ENCODE assay signal across 26 mouse cellular contexts in the genomic region with DNA sequence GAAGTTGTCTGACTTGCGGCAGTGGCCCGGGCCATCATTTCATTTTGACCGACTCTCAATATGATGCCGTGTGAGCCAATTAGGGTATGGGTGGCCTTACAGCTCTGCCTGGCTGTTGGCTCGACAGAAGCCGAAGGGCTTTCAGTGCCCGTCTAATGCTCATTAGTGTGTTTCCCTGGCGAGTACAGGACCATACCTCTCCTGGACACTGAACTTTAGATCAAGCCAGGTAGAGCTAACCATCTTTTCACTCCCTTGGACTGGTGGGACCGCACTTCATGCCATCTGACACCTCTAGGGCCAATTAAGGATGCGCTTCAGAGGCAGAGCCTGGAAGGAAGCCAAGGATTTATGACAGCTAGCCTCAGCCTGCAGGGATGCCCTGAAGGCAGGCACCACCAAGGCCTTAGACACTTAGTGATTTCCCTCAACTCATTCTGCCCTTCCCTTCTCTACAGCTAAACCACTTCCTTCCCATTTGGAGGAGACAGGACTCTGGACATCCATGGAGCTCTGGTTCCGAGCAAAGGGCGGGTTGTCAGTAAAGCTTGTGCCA. TPM values are rescaled to one million over a fixed set of nuclear protein-coding genes. Genes with fewer than 3 reads are reported as not detected.
DNase-seq lines count a peak whose midpoint lies in the region; ATAC-seq lines count a peak whose summit lies in the region.
"Had no signal": no experiment of that assay in that cellular context is flagged by ENCODE, and none has a peak within 500 bp of the region (broad histone marks: within the 10 kb centered on the region; RNA-seq: fewer than 3 reads in every experiment).

No protein-coding gene starts in this region.

- H3K4me2 ChIP-seq in hindbrain, embryonic 14.5 days (replicated peaks): no peak overlapping the region
- no peak overlapping the region for H3K4me2 ChIP-seq in hindbrain, embryonic 16.5 days (ENCODE audit: low read length)
- H3K4me2 ChIP-seq in neural tube, embryonic 14.5 days (ENCODE audit: low read depth, low read length): no peak overlapping the region
- H3K4me2 ChIP-seq: heart, embryonic 13.5 days; lung, embryonic 15.5 days had no signal

- no peak overlapping the region for H3K4me3 ChIP-seq in hindbrain, embryonic 14.5 days (replicated peaks; ENCODE audit: low read length)
- no peak overlapping the region for H3K4me3 ChIP-seq in hindbrain, embryonic 16.5 days (ENCODE audit: low read length)
- H3K4me3 ChIP-seq in neural tube, embryonic 14.5 days (ENCODE audit: low read depth, low read length): no peak overlapping the region
- H3K4me3 ChIP-seq: erythroblast, embryonic 14.5 days; heart, embryonic 13.5 days; lung, embryonic 15.5 days had no signal

- no peaks in the 10 kb centered on the region for H3K4me1 ChIP-seq in hindbrain, embryonic 14.5 days (replicated peaks; ENCODE audit: control insufficient read depth, insufficient read depth, low read length)
- H3K4me1 ChIP-seq in hindbrain, embryonic 16.5 days (ENCODE audit: control insufficient read depth, insufficient read depth, low read depth, low read length): no peaks in the 10 kb centered on the region
- 0 out of 2 replicates have a peak, but pooled peaks cover 4% of the 10 kb centered on the region for H3K4me1 ChIP-seq in neural tube, embryonic 14.5 days (ENCODE audit: control insufficient read depth, insufficient read depth, low read length)
- H3K4me1 ChIP-seq: lung, embryonic 15.5 days had no signal

- no peak overlapping the region for H3K9ac ChIP-seq in hindbrain, embryonic 14.5 days
- no peak overlapping the region for H3K9ac ChIP-seq in hindbrain, embryonic 16.5 days (ENCODE audit: low read depth, low read length)
- no peak overlapping the region for H3K9ac ChIP-seq in neural tube, embryonic 14.5 days (replicated peaks; ENCODE audit: low read depth, low read length)
- H3K9ac ChIP-seq: heart, embryonic 13.5 days; liver, embryonic 14.5 days; lung, embryonic 15.5 days had no signal

- H3K27ac ChIP-seq in hindbrain, embryonic 14.5 days: no peak overlapping the region
- no peak overlapping the region for H3K27ac ChIP-seq in hindbrain, embryonic 16.5 days (ENCODE audit: low read depth, low read length)
- no peak overlapping the region for H3K27ac ChIP-seq in neural tube, embryonic 14.5 days (ENCODE audit: low read depth, low read length)
- H3K27ac ChIP-seq: heart, embryonic 13.5 days; kidney, postnatal 0 days; liver, embryonic 14.5 days; lung, embryonic 15.5 days had no signal

- H3K27me3 ChIP-seq in hindbrain, embryonic 14.5 days (ENCODE audit: control insufficient read depth, insufficient read depth, low read length): no peaks in the 10 kb centered on the region
- H3K27me3 ChIP-seq in hindbrain, embryonic 16.5 days (replicated peaks; ENCODE audit: control insufficient read depth, insufficient read depth, low read length): no peaks in the 10 kb centered on the region
- no peaks in the 10 kb centered on the region for H3K27me3 ChIP-seq in neural tube, embryonic 14.5 days (ENCODE audit: control insufficient read depth, insufficient read depth, low read length)
- H3K27me3 ChIP-seq: heart, embryonic 13.5 days; lung, embryonic 15.5 days had no signal

- WGBS in hindbrain, embryonic 14.5 days: 70% methylated on average over 12 of the region's 12 CpGs
- 57% methylated on average over 12 of the region's 12 CpGs for WGBS in hindbrain, embryonic 16.5 days
- 57% methylated on average over 12 of the region's 12 CpGs for WGBS in neural tube, embryonic 14.5 days

- peak; percentile 49 to 53 for DNase-seq in cerebellum, postnatal 14 days
- DNase-seq in cerebellum, adult 8-10 months: no peak
- DNase-seq in hindbrain, embryonic 14.5 days (ENCODE audit: low spot score): no peak
- no peak for DNase-seq in neural tube, embryonic 10.5 days (ENCODE audit: extremely low spot score, low spot score)
- peak; percentile 74 for DNase-seq in retina, postnatal 1 day
- DNase-seq in frontal cortex, postnatal 10 days (ENCODE audit: low spot score in 2 of 2): no peak
- DNase-seq: adrenal gland, postnatal 14 days; cerebellum, adult 11 months; gastrocnemius, postnatal 14 days; heart, adult 18-20 months; kidney, adult 11 months; lung, postnatal 4 days; thymus, adult 2 months had no signal

- H3K36me3 ChIP-seq in hindbrain, embryonic 14.5 days (replicated peaks; ENCODE audit: control insufficient read depth, insufficient read depth): peaks cover 28% of the 10 kb centered on the region
- H3K36me3 ChIP-seq in hindbrain, embryonic 16.5 days (ENCODE audit: control insufficient read depth, insufficient read depth, low read length): peaks cover 21% of the 10 kb centered on the region
- peaks cover 13% of the 10 kb centered on the region; the same call in 1 of the 2 replicates for H3K36me3 ChIP-seq in neural tube, embryonic 14.5 days (ENCODE audit: control insufficient read depth, insufficient read depth, low read length)
- H3K36me3 ChIP-seq: lung, embryonic 15.5 days had no signal

- 0 out of 2 replicates have a peak, but pooled peaks have one; percentile 21 for ATAC-seq in hindbrain, embryonic 14.5 days (ENCODE audit: low FRiP score)
- no peak for ATAC-seq in hindbrain, embryonic 16.5 days
- 0 out of 2 replicates have a peak, but pooled peaks have one; percentile 28 for ATAC-seq in neural tube, embryonic 14.5 days (ENCODE audit: low read depth)
- ATAC-seq: CD4-positive, CD25-positive, alpha-beta regulatory T cell, adult 4 months had no signal

- H3K9me3 ChIP-seq in hindbrain, embryonic 14.5 days (ENCODE audit: control insufficient read depth, low read length): no peaks in the 10 kb centered on the region
- no peaks in the 10 kb centered on the region for H3K9me3 ChIP-seq in hindbrain, embryonic 16.5 days (ENCODE audit: control insufficient read depth, low read length)
- no peaks in the 10 kb centered on the region for H3K9me3 ChIP-seq in neural tube, embryonic 14.5 days (ENCODE audit: control insufficient read depth, low read length)
- H3K9me3 ChIP-seq: heart, embryonic 13.5 days; lung, embryonic 15.5 days had no signal

RNA-seq across cellular contexts. Expression of gene 1700019N19Rik, which starts 0.9 kb away (rescaled TPM):
- not detected in 2 replicates for polyA plus RNA-seq in hindbrain, embryonic 14.5 days (2014; fragmentation: Nextera tagmentation; extraction: Ambion mirVana)
- polyA plus RNA-seq in hindbrain, embryonic 16.5 days (2015; fragmentation: Nextera tagmentation; extraction: Ambion mirVana): not detected in 2 replicates
- polyA plus RNA-seq in neural tube, embryonic 14.5 days (2014; fragmentation: Nextera tagmentation; extraction: Ambion mirVana): not detected in 2 replicates
- polyA plus RNA-seq: CD4-positive, CD25-positive, alpha-beta regulatory T cell, adult 4 months; embryonic facial prominence, embryonic 11.5 days; erythroblast, embryonic 14.5 days; heart, embryonic 13.5 days; kidney, postnatal 0 days; limb, embryonic 14.5 days; liver, embryonic 14.5 days; lung, embryonic 15.5 days; neural tube, embryonic 11.5 days; spleen, adult 2 months; stomach, embryonic 14.5 days had no signal

RNA-seq across cellular contexts. Expression of gene Pnliprp2, which starts 35.7 kb away (rescaled TPM):
- polyA plus RNA-seq in hindbrain, embryonic 14.5 days (2014; fragmentation: Nextera tagmentation; extraction: Ambion mirVana): 0.16 TPM in 1 of 2 replicates, not detected in the other
- 0.10 and 0.13 TPM in 2 replicates for polyA plus RNA-seq in hindbrain, embryonic 16.5 days (2015; fragmentation: Nextera tagmentation; extraction: Ambion mirVana)
- not detected in 2 replicates for polyA plus RNA-seq in neural tube, embryonic 14.5 days (2014; fragmentation: Nextera tagmentation; extraction: Ambion mirVana)
- polyA plus RNA-seq: CD4-positive, CD25-positive, alpha-beta regulatory T cell, adult 4 months; embryonic facial prominence, embryonic 11.5 days; erythroblast, embryonic 14.5 days; neural tube, embryonic 11.5 days; thymus, adult 2 months had no signal

Comparison
In these comparisons a context has a peak if more than half of its experiments do, and no peak if none do; other contexts are left out.
1. DNase-seq: peak in cerebellum, postnatal 14 days (2 of 2) and retina, postnatal 1 day (single experiment); none in cerebellum, adult 8-10 months (single experiment), hindbrain, embryonic 14.5 days (single experiment), neural tube, embryonic 10.5 days (single experiment) and frontal cortex, postnatal 10 days (0 of 2).